Mouse (Mus musculus) lung, postnatal 0 days (tissue): ENCODE data around the gene Cfap99. TPM values are rescaled to one million over a fixed set of nuclear protein-coding genes. Genes with fewer than 3 reads are reported as not detected.

Experiments used
- ATAC-seq: fragments of 200-750 bp; cut with Nextera tagmentation; 2 replicates; pipeline ENCODE4 v1.8.0; 2017; ENCODE audit warnings: moderate library complexity
- DNase-seq: peaks from one replicate; pipeline ENCODE4 v3.0.0-alpha.2; 2016; ENCODE audit warnings: low spot score
- H3K27ac ChIP-seq: fragments of 300-500 bp; sonication (generic); 2 replicates; pipeline ENCODE4 v1.5.1; 2014; ENCODE audit warnings: antibody characterized with exemption, mild to moderate bottlenecking, low read length, mixed read lengths
- H3K27me3 ChIP-seq: fragments of 300-500 bp; sonication (generic); replicated peaks from 2 replicates; pipeline ENCODE4 v1.6.1; 2014; ENCODE audit warnings: low read length, mixed read lengths; ENCODE audit not compliant: insufficient read depth
- H3K36me3 ChIP-seq: fragments of 300-500 bp; sonication (generic); 2 replicates; pipeline ENCODE4 v1.6.1; 2014; ENCODE audit warnings: low read length, mixed read lengths; ENCODE audit not compliant: insufficient read depth
- H3K4me1 ChIP-seq: fragments of 300-500 bp; sonication (generic); 2 replicates; pipeline ENCODE4 v1.6.1; 2014; ENCODE audit warnings: antibody characterized with exemption, low read depth, low read length, mixed read lengths; ENCODE audit not compliant: insufficient read depth
- H3K4me2 ChIP-seq: fragments of 300-500 bp; sonication (generic); replicated peaks from 2 replicates; pipeline ENCODE4 v1.6.1; 2014; ENCODE audit warnings: low read depth, mild to moderate bottlenecking, low read length, moderate library complexity, mixed read lengths
- H3K4me3 ChIP-seq: fragments of 300-500 bp; sonication (generic); 2 replicates; pipeline ENCODE4 v1.5.1; 2014; ENCODE audit warnings: low read depth, low read length
- H3K9ac ChIP-seq: fragments of 300-500 bp; sonication (generic); replicated peaks from 2 replicates; pipeline ENCODE4 v1.6.1; 2014; ENCODE audit warnings: low read depth, mild to moderate bottlenecking
- H3K9me3 ChIP-seq: fragments of 300-500 bp; sonication (generic); 2 replicates; pipeline ENCODE4 v1.6.1; 2016; ENCODE audit warnings: low read length, mixed read lengths
- CTCF ChIP-seq: IDR thresholded peaks from 2 replicates; pipeline ENCODE4 v1.5.1; 2016; ENCODE audit warnings: antibody characterized with exemption, mild to moderate bottlenecking
- EP300 ChIP-seq: IDR thresholded peaks from 2 replicates; pipeline ENCODE4 v1.6.1; 2016; ENCODE audit warnings: antibody characterized with exemption, mild to moderate bottlenecking, control low read depth
- polyA plus RNA-seq: library from polyadenylated mRNA; unstranded; fragments of >200 nt; fragmentation: Nextera tagmentation; extraction: Ambion mirVana; gene quantifications from 2 replicates; pipeline ENCODE4 v1.2.1, GENCODE M21; 2015

Cfap99 gene
- polyA plus RNA-seq, 1 experiment from 2014 or later = 0.35 TPM

- Histone ChIP-seq H3K9me3 (no peaks in the 10 kb centered on the region), H3K4me2 (no peak overlapping the region), H3K27me3 (no peaks in the 10 kb centered on the region), H3K9ac (no peak overlapping the region), H3K4me3 (no peak overlapping the region), H3K4me1 (peaks cover 10% of the 10 kb centered on the region; the same call in 1 of the 2 replicates), H3K36me3 (no peaks in the 10 kb centered on the region), H3K27ac (no peak overlapping the region)
- TF ChIP-seq CTCF (no peak), EP300 (no peak)
- no peak for DNase-seq
- ATAC-seq = no peak
Measured at GRCm38 (mm10) chr5:34372141-34372540, 83.7 kb downstream of the Cfap99 start.

DNA sequence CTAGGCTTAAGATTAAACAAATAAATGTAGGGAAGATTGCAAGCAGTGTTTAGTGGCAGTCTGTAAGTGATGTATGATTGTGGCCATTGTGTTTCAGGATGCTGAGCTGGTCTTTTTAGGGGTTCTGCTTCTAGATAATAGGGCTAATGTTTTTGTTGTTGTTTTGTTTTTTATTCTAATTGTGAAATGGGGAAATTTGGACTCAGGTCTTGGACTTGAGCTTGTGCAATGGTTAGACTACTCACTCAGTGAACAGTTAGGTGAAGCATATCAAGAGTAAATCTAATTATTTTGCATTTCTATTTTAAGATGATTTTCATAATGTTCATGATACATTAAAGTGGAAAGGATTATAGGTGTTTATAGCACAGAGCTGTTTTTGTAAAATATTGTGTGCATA lies 84.1 kb downstream of the Cfap99 start:
- ATAC-seq = no peak
- Histone ChIP-seq H3K27ac (no peak overlapping the region), H3K27me3 (no peaks in the 10 kb centered on the region), H3K4me3 (no peak overlapping the region), H3K4me1 (peaks cover 10% of the 10 kb centered on the region; the same call in 1 of the 2 replicates), H3K9ac (no peak overlapping the region), H3K36me3 (no peaks in the 10 kb centered on the region), H3K4me2 (no peak overlapping the region), H3K9me3 (no peaks in the 10 kb centered on the region)
- TF ChIP-seq EP300 (no peak), CTCF (no peak)
- DNase-seq = no peak

Other genes with a start within 250 kb of the Cfap99 start
- gene Poln, start 119.2 kb upstream of the Cfap99 start, polyA plus RNA-seq = 0.63 and 0.99 TPM in 2 replicates
- 8.2 and 8.6 TPM in 2 replicates for gene Haus3, start 119.1 kb upstream of the Cfap99 start, polyA plus RNA-seq
- 65.1 and 68.2 TPM in 2 replicates for gene Mxd4, start 100.9 kb upstream of the Cfap99 start, polyA plus RNA-seq
- gene Zfyve28, start 151 bp upstream of the Cfap99 start, polyA plus RNA-seq = 0.16 and 0.24 TPM in 2 replicates
- gene Rnf4, start 47.7 kb downstream of the Cfap99 start, polyA plus RNA-seq = 68.5 and 71.5 TPM in 2 replicates
- gene Fam193a, start 81.3 kb downstream of the Cfap99 start, polyA plus RNA-seq = 7.0 and 7.9 TPM in 2 replicates
- gene Tnip2, start 225.4 kb downstream of the Cfap99 start, polyA plus RNA-seq = 23.3 and 24.2 TPM in 2 replicates
- gene Sh3bp2, start 237.2 kb downstream of the Cfap99 start, polyA plus RNA-seq = 7.7 and 9.2 TPM in 2 replicates